Mouse (Mus musculus) induced T-regulatory cell, adult 2 months (primary cell): ENCODE data around the gene Cpm.

Experiments used
- DNase-seq: peaks from one replicate; pipeline ENCODE4 v3.0.0-alpha.2; 2012; ENCODE audit warnings: low read depth

The Cpm gene

DNA sequence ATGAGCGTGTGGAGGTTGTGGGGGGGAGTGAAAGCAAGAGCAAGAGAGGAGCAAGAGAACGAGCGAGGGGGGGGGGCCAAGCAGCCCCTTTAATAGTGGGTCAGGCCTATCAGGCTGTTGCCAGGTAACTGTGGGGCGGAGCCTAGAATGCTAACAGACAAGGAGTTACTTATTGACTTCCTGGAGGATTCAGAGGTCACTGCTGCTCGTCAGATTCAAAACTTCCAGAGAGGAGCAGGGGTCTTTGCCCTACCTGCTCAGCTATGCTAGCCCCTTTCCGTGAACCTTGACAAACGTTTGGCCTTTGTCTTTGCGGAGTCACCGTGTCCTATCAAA lies 34.5 kb downstream of the Cpm start:
- no peak for DNase-seq

DNA sequence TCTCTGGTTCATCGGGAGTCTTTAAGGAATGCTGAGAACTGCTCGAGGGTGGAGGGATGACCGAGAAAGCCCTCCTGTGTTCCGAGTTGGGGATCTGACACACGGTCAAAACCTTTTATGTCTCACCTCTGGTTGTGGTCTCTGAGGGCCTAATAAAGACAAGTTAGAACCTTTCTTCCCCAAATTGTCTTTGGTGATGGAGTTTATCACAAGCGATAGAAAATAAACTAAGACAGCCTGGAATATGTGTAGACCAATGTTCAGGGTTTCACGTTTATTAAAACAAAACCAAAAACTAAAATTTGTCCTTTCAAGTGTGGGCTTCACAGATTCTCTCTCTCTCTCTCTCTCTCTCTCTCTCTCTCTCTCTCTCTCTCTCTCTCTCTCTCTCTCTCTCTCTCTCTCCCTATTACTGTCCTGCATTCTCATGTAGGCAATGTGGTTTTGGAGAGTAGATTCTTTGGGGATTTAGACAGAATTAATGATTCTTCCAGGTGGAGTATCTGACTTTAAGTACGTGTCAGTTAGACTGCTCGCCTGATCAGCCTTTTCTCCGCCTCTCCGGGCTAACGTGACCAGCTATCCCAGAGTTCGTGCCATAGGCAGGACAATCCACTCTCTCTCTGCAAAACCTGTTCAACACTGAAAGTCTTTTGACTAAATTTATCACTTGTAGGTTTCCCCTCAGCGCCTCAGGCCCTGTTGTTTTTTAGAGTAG lies 35.1 kb downstream of the Cpm start:
- no peak for DNase-seq

DNA sequence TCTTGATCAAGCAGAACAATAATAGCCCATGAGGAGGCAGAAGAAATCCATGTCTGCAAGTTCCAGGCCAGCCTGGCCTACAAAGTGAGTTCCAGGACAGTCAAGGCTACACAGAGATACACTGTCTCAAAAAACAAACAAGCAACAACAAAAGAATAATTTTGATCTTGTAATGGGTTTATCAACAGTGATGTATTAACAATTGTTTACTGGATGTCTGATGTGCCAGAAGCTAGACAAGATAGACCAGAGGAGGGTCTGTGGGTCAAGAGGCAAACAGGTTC lies 35.6 kb downstream of the Cpm start:
- no peak for DNase-seq

DNA sequence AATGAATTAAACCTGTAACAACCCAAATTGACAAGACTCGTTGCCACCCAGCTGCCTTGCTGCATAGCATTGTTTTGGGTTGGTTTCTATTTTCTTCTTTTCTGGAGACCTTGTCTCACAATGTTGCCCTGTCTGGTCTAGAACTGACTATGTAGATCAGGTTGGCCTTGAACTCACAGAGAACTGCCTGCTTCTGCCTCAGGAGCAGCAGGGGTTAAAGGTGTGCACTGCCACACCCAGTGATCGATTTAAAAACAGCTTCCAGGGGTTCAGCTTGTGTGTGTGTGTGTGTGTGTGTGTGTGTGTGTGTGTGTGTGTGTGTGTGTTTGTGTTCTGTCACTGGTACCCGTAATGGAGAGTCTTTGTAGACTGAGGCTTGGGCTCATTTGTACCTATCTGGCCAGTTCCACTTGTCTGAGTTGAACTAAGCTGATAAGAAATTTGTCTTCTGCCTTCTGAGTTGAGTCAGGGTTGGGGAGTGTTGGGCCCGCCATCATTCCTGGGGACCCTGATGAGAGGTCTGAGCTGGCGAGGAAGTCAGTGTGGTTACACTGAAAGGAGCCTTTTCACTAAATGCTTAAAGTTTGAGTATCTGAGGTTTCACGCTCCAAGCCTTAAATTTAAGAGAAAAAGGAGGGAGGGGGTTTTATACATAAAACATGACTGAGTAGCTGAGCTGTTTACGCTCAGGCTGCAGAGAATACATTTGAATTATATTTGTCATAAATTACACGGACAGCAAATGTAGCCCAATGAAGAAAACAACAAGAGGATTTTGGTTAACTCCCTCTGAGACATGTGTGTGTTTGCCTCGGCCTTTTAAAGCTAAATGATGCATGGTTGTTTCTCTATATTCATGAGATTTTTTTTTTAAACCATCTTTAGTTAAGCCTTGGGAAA lies 36.3 kb downstream of the Cpm start:
- peak; percentile 48 for DNase-seq

DNA sequence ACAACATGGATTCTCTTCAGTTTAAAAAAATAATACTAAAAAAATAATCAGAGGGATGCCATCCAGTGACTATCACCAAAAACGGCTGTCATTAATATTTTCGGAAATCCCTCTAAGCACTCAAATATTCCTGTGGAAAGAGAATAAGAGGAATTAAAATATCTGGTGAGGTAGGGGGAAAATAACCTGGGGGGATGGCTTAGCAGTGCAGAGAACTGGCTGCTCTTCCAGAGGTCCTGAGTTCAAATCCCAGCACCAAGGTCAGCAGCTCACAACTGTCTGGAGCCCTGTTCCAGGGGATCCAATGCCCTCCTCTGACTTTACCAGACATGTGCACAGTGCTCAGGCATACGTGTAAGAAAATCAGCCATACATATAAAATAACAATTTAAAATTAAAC lies 37.1 kb downstream of the Cpm start:
- DNase-seq: no peak

DNA sequence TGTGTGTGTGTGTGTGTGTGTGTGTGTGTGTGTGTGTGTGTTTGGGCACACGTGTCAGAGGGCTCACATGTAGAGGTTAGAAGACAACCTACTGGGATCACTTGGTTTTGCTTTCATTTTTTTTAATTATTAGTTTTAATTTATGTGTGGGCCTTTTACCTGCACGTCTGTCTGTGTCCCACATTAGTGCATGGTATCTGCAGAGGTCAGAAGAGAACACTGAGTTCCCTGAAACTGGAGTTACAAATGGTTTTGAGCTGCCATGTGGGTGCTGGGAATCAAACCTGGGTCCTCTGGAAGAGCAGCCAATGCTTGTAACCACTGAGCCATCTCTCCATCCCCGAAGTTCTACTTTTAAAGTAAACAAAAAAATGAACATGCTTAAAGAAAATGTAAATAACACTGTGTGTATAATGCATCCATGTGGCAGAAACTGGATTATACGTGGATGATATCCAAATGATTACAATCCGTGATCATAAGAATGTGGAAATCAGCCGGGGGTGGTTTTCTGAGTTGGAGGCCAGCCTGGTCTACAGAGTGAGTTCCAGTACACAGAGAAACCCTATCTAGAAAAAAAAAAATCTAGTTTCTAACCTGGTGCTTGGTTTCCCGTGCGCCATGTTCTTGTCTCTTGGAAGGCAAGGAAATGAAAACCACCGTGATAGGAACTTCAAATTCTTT lies 37.8 kb downstream of the Cpm start:
- DNase-seq: no peak

DNA sequence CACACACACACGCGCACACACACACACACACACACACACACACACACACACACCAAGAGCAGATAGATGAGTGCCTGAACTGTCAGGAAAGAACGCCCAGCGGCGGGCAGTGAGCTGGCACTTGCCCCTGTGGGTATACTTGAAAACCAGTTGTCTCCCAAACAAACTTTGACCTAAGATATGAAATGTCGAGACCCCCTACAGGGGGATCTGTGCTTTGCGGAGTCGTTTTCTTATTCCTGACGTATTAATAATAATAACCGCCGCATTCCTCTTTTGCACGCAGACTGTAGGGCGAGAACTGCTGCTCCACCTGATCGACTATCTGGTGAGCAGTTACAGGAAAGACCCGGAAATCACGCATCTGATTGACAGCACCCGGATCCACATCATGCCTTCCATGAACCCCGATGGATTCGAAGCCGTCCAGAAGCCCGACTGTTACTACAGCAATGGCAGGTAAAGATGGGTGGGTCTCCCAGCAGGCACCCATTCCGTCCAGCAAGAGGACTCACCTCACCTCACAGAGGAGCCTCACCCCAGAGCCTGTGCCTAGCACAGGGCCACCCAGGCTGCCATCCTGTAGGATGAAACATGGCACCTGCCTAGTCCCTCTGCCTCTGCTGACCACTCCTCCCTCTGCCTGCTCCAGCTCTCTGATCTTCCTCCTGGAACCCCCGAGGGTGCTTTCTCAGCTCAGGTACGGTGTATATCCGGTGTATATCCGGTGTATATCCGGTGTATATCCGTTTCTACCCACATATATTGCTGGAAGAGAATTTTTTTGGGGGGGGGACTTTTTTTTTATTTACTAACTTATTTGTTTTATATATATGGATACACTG lies 38.6 kb downstream of the Cpm start:
- no peak for DNase-seq

DNA sequence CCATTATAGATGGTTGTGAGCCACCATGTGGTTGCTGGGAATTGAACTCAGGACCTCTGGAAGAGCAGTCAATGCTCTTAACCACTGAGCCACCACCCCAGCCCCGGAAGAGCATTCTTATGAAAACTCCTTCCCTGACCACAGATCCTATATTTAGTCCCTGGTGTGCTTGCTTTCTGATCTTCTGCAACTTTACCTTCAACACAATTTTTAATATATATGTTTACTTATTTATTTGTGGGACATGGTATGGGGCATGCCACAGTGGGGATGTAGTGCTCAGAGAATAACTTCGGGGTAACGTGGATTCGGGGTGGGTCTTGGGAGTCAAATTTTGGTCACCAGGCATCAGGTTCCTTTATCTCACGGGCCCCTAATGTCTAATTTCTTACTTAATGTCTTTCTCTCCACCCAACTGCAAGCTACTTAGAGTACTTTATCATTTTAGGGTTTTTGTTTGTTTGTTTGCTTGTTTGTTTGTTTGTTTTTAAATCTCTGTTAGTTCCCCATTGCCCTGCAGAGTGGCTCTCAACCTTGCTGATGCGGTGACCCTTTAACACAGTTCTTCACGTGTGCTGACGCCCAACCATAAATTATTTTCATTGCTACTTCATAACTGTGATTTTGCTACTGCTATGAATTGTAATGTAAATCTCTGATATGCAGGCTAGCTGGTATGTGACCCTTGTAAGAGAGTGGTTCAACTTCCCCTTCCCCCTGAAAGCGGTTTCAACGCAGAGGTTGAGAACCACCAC lies 39.4 kb downstream of the Cpm start:
- no peak for DNase-seq

DNA sequence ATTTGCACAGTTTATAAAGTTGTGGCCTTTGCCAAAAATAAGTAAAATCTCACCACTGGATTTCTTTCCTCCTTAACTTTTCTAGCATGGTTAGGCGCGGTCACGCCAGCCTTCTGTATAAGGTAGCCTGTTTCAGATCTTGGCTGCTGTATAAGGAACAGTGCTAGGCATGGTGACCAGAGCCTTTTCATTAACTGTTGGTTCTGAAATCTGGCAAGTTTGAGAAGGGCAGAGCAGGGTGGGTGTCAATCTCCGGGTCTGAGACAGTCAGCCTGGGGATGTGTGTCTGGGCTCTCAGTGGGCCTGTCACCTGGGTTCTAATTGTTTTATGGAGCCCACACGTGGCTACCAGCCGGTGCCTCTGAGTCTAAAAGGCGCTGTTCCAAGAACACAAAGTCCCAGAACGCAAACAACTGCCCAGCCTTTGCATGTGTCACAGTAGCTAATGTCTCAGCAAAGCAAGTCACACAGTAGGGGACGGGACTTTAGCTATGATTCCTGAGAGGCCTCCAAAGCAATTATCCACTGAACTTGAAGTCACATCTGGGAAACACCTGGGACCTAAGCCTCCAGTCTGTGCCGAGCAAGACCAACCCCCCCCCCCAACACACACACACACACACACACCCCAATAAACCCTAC lies 40.3 kb downstream of the Cpm start:
- no peak for DNase-seq

DNA sequence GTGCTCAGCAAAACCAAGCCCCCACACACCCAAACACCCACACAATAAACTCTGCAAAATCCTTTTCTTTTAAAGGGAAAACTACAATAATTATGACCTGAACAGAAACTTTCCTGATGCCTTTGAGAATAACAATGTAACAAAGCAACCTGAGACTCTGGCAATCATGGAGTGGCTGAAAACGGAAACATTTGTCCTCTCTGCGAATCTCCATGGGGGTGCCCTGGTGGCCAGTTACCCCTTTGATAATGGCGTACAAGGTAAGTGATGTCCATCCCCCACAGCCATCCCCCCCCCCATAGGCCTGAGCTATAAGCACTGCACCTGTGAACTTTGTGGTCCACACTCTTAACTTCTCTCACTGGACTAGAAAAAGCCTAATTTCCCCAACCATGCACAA lies 40.8 kb downstream of the Cpm start:
- no peak for DNase-seq

DNA sequence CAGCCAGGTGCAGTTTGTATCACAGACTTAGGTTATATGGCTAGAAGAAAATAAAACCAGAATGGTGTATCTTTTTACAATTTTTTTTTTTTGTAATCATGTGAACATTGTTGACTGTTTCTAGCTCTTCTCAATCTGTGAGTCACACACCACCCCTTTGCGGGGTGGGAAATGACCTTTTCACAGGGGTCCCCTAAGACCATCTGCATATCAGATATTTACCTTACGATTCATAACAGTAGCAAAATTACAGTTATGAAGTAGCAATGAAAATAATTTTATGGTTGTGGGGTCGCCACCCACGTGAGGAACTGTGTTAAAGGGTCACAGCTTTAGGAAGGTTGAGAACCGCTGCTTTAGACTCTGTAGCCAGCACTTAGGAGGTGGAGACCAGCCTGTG lies 41.5 kb downstream of the Cpm start:
- DNase-seq: no peak

DNA sequence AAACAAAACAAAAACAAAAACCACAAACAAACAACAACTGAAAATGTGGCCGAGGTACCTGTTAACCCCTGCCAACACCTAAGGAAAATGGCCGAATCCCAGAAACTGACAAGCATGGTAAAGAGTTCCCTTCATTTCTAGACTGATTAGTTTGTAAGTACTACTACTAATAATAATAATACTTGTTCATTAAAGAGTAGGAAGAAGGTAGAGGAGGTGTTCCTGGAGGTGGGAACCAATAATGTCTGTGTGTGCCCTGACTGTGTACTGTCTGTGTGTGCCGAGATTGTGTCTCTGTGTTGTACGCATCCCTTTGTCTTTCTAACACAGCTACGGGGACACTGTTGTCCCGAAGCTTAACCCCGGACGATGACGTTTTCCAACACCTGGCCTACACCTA lies 42.0 kb downstream of the Cpm start:
- no peak for DNase-seq

DNA sequence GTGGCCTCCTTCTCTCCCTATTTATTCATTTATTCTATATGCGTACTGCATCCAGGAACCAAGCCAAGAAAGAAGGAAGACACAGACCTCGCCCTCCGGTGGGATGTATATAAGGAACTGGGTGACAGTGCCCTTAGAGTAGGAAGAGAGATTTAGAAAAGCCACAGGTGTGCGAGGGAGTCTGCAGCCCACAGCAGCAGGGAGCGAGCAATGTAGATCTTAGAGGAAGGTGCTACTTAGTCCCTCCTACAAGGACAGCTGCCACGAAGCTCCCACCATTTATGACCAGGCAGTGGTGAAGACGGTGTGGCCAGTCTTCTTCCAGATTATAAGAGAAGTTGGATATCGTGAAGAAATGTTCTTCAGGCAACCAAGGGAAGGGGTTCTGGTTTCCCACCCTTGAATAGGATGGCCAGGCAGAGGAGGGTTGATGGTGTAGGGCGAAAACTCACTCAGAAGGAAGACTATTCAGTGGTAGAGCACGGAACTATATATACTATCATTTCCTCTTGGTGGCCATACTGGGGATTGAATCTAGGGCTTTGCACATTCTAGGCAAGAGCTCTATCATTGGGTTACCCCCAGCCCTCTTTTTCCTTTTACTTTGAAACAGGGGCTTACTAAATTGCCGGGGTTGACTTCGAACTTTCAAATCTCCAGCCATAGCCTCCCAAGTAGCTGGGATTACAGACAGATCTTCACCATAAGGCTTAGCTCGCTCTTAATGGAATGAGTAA lies 42.8 kb downstream of the Cpm start:
- DNase-seq: no peak

DNA sequence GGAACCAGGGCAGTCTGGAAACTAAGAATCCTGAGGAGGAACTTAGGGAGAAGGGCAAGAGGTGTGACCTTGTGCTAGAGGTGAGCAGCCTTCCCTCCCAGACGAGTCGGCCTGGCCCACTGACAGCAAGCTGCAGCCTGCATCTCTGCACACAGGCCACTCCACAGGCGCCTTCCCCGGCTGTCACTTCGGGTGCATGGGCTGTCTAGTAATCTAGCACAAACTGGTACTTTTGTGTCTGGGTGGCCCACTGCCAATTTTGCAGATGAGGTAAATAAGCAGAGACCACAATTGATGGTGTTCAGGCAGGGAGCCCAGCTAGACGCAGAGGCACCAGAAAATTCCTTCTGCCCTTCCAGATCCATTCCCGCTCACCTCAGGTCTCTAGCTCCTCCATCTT lies 43.4 kb downstream of the Cpm start:
- DNase-seq: no peak

DNA sequence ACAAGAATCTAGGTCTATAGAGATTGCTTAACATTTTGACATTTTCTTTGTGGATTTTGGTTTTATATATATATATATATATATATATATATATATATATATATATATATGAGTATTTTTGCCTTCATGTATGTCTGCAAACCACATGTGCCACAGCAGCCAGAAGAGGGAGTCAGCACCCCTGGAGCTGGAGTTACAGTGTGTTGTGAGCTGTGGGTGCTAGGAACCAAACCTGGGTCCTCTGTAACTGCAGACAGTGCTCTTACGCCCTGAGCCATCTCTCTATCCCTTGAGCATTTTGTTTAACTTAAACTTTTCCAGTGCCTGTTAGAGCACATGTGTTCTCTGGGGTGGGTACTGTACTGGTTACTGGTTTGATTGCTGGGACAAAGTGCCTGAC lies 44.6 kb downstream of the Cpm start:
- no peak for DNase-seq

DNA sequence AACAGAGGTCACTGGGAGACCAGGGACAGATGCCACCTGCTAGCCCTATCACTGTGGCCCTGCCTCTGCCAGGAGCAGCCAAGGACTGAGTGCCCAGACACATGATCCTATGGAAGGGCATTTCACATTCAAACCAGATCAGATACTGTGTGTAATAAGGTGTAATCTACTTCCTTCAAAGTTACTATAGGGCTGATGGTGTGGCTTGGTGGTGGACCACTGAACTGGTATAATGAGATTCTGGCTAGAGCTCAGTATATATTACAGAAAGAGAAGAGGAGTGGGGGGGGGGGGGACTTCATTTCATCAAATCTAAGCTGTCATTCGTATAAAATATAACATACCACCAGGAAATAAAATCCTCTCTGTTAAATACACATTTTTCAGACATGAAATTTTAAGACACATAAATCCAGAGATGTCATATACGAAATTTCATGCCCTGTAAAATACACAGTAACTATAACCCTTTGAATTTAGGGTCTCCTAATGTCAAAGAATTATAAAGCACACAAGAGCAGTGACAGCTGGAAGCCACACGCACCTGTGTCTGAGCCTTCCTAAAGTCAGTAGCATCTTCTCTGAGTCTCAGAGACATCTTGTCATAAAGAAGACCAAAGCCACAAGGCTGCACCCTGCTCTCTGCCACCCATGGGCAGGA lies 45.2 kb downstream of the Cpm start:
- DNase-seq: no peak

DNA sequence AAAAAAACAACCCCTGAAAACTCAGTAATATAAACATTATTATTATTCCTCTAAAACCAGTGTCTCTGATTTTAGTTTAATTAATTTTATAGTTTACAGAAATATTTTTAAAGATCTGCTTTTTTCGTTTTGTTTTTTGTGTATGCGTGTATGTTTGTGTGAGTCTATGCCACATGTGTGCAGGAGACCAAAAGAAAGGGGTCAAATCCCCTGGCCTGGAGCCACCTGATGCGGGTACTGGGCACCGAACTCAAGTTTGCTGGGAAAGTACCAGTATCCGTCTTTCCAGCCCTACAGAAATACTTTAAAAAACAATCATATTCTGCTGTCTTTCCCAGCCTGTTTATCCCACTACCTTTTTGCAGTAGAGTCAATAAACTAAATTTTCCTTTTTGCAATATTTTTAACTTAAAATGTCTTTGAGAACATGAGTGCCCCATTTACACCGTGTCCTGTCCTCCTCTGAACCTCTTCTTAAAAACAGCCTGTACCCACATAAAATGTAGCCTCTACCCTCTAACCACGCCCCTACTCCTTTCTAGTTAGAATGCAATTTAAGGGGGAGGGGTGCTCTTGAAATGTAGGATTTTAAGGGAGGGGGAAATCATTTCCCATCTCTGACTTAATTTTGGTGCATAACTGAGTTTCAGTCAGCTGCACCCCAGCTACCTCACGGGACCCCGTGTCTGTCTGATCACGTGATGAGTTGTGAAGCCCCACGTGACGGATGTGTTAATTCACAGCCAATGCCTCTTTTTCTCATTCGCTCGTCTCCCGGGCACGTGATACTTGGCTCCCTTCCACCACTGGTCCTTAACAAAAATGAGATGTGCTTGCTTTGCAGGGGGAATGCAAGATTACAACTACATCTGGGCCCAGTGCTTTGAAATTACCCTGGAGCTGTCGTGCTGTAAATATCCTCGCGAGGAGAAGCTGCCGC lies 46.1 kb downstream of the Cpm start:
- DNase-seq: peak; percentile 78

DNA sequence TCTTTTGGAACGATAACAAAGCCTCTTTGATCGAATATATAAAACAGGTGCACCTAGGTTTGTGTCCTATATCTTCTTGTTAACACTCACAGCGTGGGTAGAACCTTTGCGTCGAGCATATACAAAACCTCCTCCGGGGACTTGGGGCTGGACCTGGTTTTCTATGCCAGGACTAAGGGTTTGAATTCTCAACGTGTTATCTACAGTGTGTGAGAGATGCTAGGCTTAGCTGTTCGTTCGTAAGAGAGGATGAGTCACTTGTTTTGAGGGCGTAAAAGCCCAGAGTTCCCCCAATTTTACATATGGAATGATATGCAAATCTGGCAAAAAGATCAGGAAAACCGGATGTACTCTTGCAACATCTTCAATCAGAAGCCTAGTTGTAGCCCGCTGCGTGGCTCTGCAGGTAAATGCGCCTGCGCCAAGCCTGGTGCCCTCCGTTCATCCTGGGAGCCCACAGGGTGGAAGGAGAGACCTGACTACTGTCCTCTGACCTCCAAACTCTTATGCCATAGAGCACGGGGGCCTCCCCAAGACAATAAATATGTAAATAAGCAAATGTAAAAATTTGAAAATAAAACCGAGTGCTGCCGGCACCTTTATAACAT lies 46.8 kb downstream of the Cpm start:
- peak; percentile 59 for DNase-seq
